Mouse (Mus musculus) erythroblast, adult 5-6 weeks (primary cell): ENCODE results near the gene Rbm38. TPM values are rescaled to one million over a fixed set of nuclear protein-coding genes. Genes with fewer than 3 reads are reported as not detected.

Experiments
- ATAC-seq: replicated peaks from 2 replicates; pipeline ENCODE4 v1.8.0; 2016; ENCODE audit warnings: moderate number of reproducible peaks, mild to moderate bottlenecking, moderate TSS enrichment, inconsistent platforms; ENCODE audit not compliant: poor library complexity, low FRiP score, severe bottlenecking
- total RNA-seq, 2 experiments: library from RNA; stranded (forward) in 1 of 2; stranded (reverse) in 1 of 2; fragments of 150-400 nt in 1 of 2; fragments of 200-764, 138-1000 nt in 1 of 2; gene quantifications; 2 replicates each; pipeline versions ENCODE4 v1.2.3 to v1.2.4; 2015 to 2017; ENCODE audit warnings: low replicate concordance in 2 of 2

Gene Rbm38
- total RNA-seq (2015; ENCODE audit: low replicate concordance) (1,075 and 1,106 TPM in 2 replicates), total RNA-seq (2017; ENCODE audit: low replicate concordance) (502 and 855 TPM in 2 replicates)

GRCm38 (mm10) chr2:173020430-173020829 lies at the start of gene Rbm38:
Rbm38 (plus strand) TSS chr2:173020498.
- no peak for ATAC-seq

GRCm38 (mm10) chr2:172971865-172972264 lies 48.4 kb upstream of the Rbm38 start:
- no peak for ATAC-seq

- no peak for ATAC-seq
Measured at GRCm38 (mm10) chr2:172973806-172974565, 46.3 kb upstream of the Rbm38 start.

- ATAC-seq, result no peak
Measured at GRCm38 (mm10) chr2:172974701-172975100, 45.6 kb upstream of the Rbm38 start.

- no peak for ATAC-seq
Measured at GRCm38 (mm10) chr2:172975159-172975558, 45.1 kb upstream of the Rbm38 start.

GRCm38 (mm10) chr2:172976661-172977238 lies 43.5 kb upstream of the Rbm38 start:
- ATAC-seq, result no peak

GRCm38 (mm10) chr2:172977409-172978130 lies 42.7 kb upstream of the Rbm38 start, which contains the start of gene Spo11:
Spo11 (plus strand) TSS chr2:172977700.
- no peak for ATAC-seq

GRCm38 (mm10) chr2:172978131-172978633 lies 42.1 kb upstream of the Rbm38 start:
- no peak for ATAC-seq

GRCm38 (mm10) chr2:172979666-172980345 lies 40.5 kb upstream of the Rbm38 start:
- no peak for ATAC-seq

GRCm38 (mm10) chr2:172982776-172983561 lies 37.3 kb upstream of the Rbm38 start:
- no peak for ATAC-seq

GRCm38 (mm10) chr2:172990161-172990560 lies 30.1 kb upstream of the Rbm38 start:
- no peak for ATAC-seq

- no peak for ATAC-seq
Measured at GRCm38 (mm10) chr2:172996207-172996606, 24.1 kb upstream of the Rbm38 start.

- no peak for ATAC-seq
Measured at GRCm38 (mm10) chr2:172997748-172998147, 22.6 kb upstream of the Rbm38 start.

GRCm38 (mm10) chr2:172998478-172998877 lies 21.8 kb upstream of the Rbm38 start:
- ATAC-seq, result no peak

GRCm38 (mm10) chr2:172999630-173000284 lies 20.5 kb upstream of the Rbm38 start, which contains the start of gene Rae1:
Rae1 (plus strand) TSS chr2:173000117.
- peak; percentile 89 for ATAC-seq

GRCm38 (mm10) chr2:173000285-173000652 lies 20.0 kb upstream of the Rbm38 start:
- ATAC-seq, result peak; percentile 73

- peak; percentile 4; the same call in 1 of the 2 replicates for ATAC-seq
Measured at GRCm38 (mm10) chr2:173000921-173001320, 19.4 kb upstream of the Rbm38 start.

- ATAC-seq, result no peak
Measured at GRCm38 (mm10) chr2:173003737-173004136, 16.6 kb upstream of the Rbm38 start.
